Mouse (Mus musculus) left cerebral cortex, adult 2 months (tissue): ENCODE data around the gene Fastkd1. TPM values are rescaled to one million over a fixed set of nuclear protein-coding genes. Genes with fewer than 3 reads are reported as not detected.
"Not testable (repeated sequence)": the region's sequence is repeated elsewhere in the genome, so short reads cannot be mapped to it uniquely, and the experiment has no call there.

Source experiments
- DNase-seq, 2 experiments: peaks; one replicate each; pipeline ENCODE4 v3.0.0; 2021 to 2022; ENCODE audit warnings: low spot score in 2 of 2, mixed read lengths in 1 of 2; ENCODE audit errors: extremely low spot score in 1 of 2
- H3K27ac ChIP-seq: fragments of 200-600 bp; 2 replicates; pipeline ENCODE4 v1.8.1; 2022
- H3K4me3 ChIP-seq: fragments of 200-600 bp; 2 replicates; pipeline ENCODE4 v1.8.1; 2022
- CTCF ChIP-seq: fragments of 200-600 bp; IDR thresholded peaks from 2 replicates; pipeline ENCODE4 v1.8.1; 2022; ENCODE audit warnings: antibody characterized with exemption, mild to moderate bottlenecking, moderate library complexity
- intact Hi-C: fragments of 180-260 bp; cut with DNase I; formaldehyde crosslinking; loops from one replicate; pipeline ENCODE4 v1.15.1; 2025
- total RNA-seq, 2 experiments: library from RNA; stranded (reverse); gene quantifications; 2 replicates each; pipeline ENCODE4 v1.2.3; 2021

Fastkd1 gene
- total RNA-seq, 2 experiments from 2014 or later: 15.5 to 16.3 TPM

- TF ChIP-seq CTCF: peak; percentile 3; the same call in 1 of the 2 replicates
- H3K27ac ChIP-seq: no peak overlapping the region
- no peak for DNase-seq
- no peak overlapping the region for H3K4me3 ChIP-seq
- intact Hi-C loops: no loop called here
These were observed 19.8 kb downstream of the Fastkd1 start for GRCm38 (mm10) chr2:69693501-69693900.

- intact Hi-C loops: no loop called here
- TF ChIP-seq CTCF: no peak
- Histone ChIP-seq H3K27ac (no peak overlapping the region), H3K4me3 (no peak overlapping the region)
- no peak for DNase-seq
These were observed 22.5 kb downstream of the Fastkd1 start for GRCm38 (mm10) chr2:69690843-69691242.

GRCm38 (mm10) chr2:69690214-69690613 is 23.1 kb downstream of the Fastkd1 start:
- H3K4me3 ChIP-seq: no peak overlapping the region
- no peak overlapping the region for H3K27ac ChIP-seq
- no peak for TF ChIP-seq CTCF
- no peak for DNase-seq
- intact Hi-C loops: no loop called here

- intact Hi-C loops: no loop called here
- no peak for TF ChIP-seq CTCF
- H3K27ac ChIP-seq: no peak overlapping the region
- H3K4me3 ChIP-seq: no peak overlapping the region
- no peak for DNase-seq
These were observed 28.8 kb downstream of the Fastkd1 start for GRCm38 (mm10) chr2:69684488-69684887.

GRCm38 (mm10) chr2:69683036-69683805 is 30.1 kb downstream of the Fastkd1 start:
- Histone ChIP-seq H3K27ac (no peak overlapping the region), H3K4me3 (no peak overlapping the region)
- intact Hi-C loops: no loop called here
- TF ChIP-seq CTCF: no peak
- no peak for DNase-seq

- intact Hi-C loops: no loop called here
- H3K27ac ChIP-seq: no peak overlapping the region
- no peak for TF ChIP-seq CTCF
- H3K4me3 ChIP-seq: no peak overlapping the region
- no peak for DNase-seq
These were observed 31.4 kb downstream of the Fastkd1 start for GRCm38 (mm10) chr2:69681931-69682330.

GRCm38 (mm10) chr2:69679990-69680389 is 33.3 kb downstream of the Fastkd1 start:
- no peak overlapping the region for H3K4me3 ChIP-seq
- intact Hi-C loops: no loop called here
- no peak for DNase-seq
- no peak overlapping the region for H3K27ac ChIP-seq
- TF ChIP-seq CTCF: no peak; the same call in 1 of the 2 replicates

- H3K27ac ChIP-seq, intact Hi-C loops, H3K4me3 ChIP-seq, DNase-seq: not testable (repeated sequence)
These were observed 36.1 kb downstream of the Fastkd1 start for GRCm38 (mm10) chr2:69677215-69677614.

GRCm38 (mm10) chr2:69676713-69677112 is 36.6 kb downstream of the Fastkd1 start:
- no peak for DNase-seq
- peak; percentile 40 for TF ChIP-seq CTCF
- intact Hi-C loops: no loop called here
- Histone ChIP-seq H3K4me3 (no peak overlapping the region), H3K27ac (no peak overlapping the region)

GRCm38 (mm10) chr2:69675266-69675665 is 38.0 kb downstream of the Fastkd1 start:
- Histone ChIP-seq H3K4me3 (no peak overlapping the region), H3K27ac (no peak overlapping the region)
- no peak for TF ChIP-seq CTCF
- intact Hi-C loops: no loop called here
- no peak for DNase-seq

- no peak overlapping the region for H3K4me3 ChIP-seq
- intact Hi-C loops: no loop called here
- H3K27ac ChIP-seq: no peak overlapping the region
- no peak for DNase-seq
- TF ChIP-seq CTCF: no peak
These were observed 39.6 kb downstream of the Fastkd1 start for GRCm38 (mm10) chr2:69673723-69674122.

- Histone ChIP-seq H3K27ac (no peak within 1 kb of the TSS), H3K4me3 (no peak within 1 kb of the TSS)
- intact Hi-C loops: no loop called here
- TF ChIP-seq CTCF: no peak
- DNase-seq: no peak
These were observed 43.5 kb downstream of the Fastkd1 start, which contains the start of gene Klhl41 for GRCm38 (mm10) chr2:69669853-69670252. Gene Klhl41 (plus strand): TSS chr2:69670120.

GRCm38 (mm10) chr2:69668414-69668813 is 44.9 kb downstream of the Fastkd1 start:
- no peak overlapping the region for H3K4me3 ChIP-seq
- TF ChIP-seq CTCF: no peak
- H3K27ac ChIP-seq: no peak overlapping the region
- intact Hi-C loops: no loop called here
- no peak for DNase-seq
